Mouse (Mus musculus): Measurements from ENCODE around the gene Kcnh5.

DNA sequence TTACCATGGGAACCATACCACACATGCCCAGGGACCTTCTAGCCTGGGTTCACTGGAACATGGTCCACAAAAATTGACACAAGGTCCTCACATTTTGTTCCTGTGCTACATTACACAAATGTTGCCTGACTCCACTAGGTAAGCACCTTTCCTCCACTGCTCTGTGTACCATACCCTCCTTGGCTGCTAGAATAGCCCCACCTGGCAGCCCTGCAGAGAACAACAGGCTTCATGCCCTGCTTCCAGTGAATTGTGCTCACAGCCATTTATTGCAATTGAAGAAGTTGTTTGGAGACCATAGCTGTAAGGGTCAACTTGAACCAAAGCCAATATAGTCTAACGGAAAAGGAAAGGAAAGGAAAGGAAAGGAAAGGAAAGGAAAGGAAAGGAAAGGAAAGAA, 37.3 kb downstream of the Kcnh5 start:
- TF ChIP-seq ZC3H11A (IDR thresholded peaks at IDR 0.05; ENCODE audit: low read depth, low read length) (no peak), CTCF (IDR thresholded peaks at IDR 0.05 in 2 of 3, conservative IDR thresholded peaks at IDR 0.05 in 1 of 3; ENCODE audit: control insufficient read depth in 1 of 3, insufficient read depth in 1 of 3, low read depth in 2 of 3, low read length in 3 of 3, poor library complexity in 1 of 3, severe bottlenecking in 1 of 3) (no peak), POLR2AphosphoS2 (IDR thresholded peaks at IDR 0.05; ENCODE audit: low read length) (no peak), TBP (IDR thresholded peaks at IDR 0.05; ENCODE audit: low read depth, low read length) (no peak), POLR2A (IDR thresholded peaks at IDR 0.05; ENCODE audit: control insufficient read depth in 1 of 2, insufficient read depth in 1 of 2, low read depth in 1 of 2, low read length in 2 of 2, poor library complexity in 1 of 2) (no peak), JUND (IDR thresholded peaks at IDR 0.05; ENCODE audit: low read depth, low read length) (no peak)

Data from MEL (cell line).